Comparison of ENCODE assay signal across 8 mouse cellular contexts in the genomic region with DNA sequence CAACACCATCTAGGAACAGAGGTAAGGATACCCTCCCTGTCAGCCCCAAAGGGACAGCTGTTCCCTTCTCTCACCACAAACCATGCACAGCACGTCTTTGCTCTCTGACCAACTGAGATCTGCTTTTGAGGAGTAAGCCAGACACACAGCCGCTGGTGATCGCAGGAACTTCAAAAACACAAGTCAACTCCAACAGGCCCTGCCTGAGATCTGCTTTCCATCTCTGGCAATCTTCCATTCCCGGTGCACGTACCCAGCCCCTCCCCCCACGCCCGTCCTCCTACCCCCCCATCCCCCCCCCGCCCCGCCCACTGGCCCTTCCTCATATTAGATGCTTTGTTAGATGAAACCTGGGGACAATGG. TPM values are rescaled to one million over a fixed set of nuclear protein-coding genes. Genes with fewer than 3 reads are reported as not detected.
DNase-seq lines count a peak whose midpoint lies in the region; ATAC-seq and TF ChIP-seq lines count a peak whose summit lies in the region.
"Had no signal": no experiment of that assay in that cellular context is flagged by ENCODE, and none has a peak within 500 bp of the region (broad histone marks: within the 10 kb centered on the region; RNA-seq: fewer than 3 reads in every experiment).

No protein-coding gene starts in this region.

- no peaks in the 10 kb centered on the region for H3K36me3 ChIP-seq in hindbrain, embryonic 16.5 days (ENCODE audit: control insufficient read depth, insufficient read depth, low read length)
- no peaks in the 10 kb centered on the region for H3K36me3 ChIP-seq in lung, embryonic 14.5 days (ENCODE audit: insufficient read depth)
- no peaks in the 10 kb centered on the region for H3K36me3 ChIP-seq in neural tube, embryonic 15.5 days

- no peaks in the 10 kb centered on the region; the same call in 1 of the 2 replicates for H3K4me1 ChIP-seq in bone marrow, adult 2 months (ENCODE audit: control insufficient read depth, insufficient read depth, low read length)
- H3K4me1 ChIP-seq in hindbrain, embryonic 16.5 days (ENCODE audit: control insufficient read depth, insufficient read depth, low read depth, low read length): peaks cover 3% of the 10 kb centered on the region; the same call in 1 of the 2 replicates
- H3K4me1 ChIP-seq in lung, embryonic 14.5 days (ENCODE audit: insufficient read depth): no peaks in the 10 kb centered on the region
- H3K4me1 ChIP-seq in neural tube, embryonic 15.5 days: peaks cover 6% of the 10 kb centered on the region; the same call in 1 of the 2 replicates

- no peaks in the 10 kb centered on the region for H3K27me3 ChIP-seq in hindbrain, embryonic 16.5 days (replicated peaks; ENCODE audit: control insufficient read depth, insufficient read depth, low read length)
- H3K27me3 ChIP-seq in lung, embryonic 14.5 days (ENCODE audit: insufficient read depth, low read length): no peaks in the 10 kb centered on the region
- H3K27me3 ChIP-seq in neural tube, embryonic 15.5 days (replicated peaks): no peaks in the 10 kb centered on the region

- peak overlapping the region; percentile 57 for H3K4me3 ChIP-seq in bone marrow, adult 2 months (replicated peaks; ENCODE audit: control insufficient read depth, low read depth, low read length)
- peak overlapping the region; percentile 1; the same call in 1 of the 2 replicates for H3K4me3 ChIP-seq in hindbrain, embryonic 16.5 days (ENCODE audit: low read length)
- H3K4me3 ChIP-seq in lung, embryonic 14.5 days (ENCODE audit: low read depth, low read length): peak overlapping the region; percentile 18
- H3K4me3 ChIP-seq in neural tube, embryonic 15.5 days (replicated peaks): no peak overlapping the region
- H3K4me3 ChIP-seq: erythroblast, embryonic 14.5 days had no signal

- peak; percentile 65 to 73 for DNase-seq in cerebellum, postnatal 10 days
- DNase-seq in gastrocnemius, postnatal 14 days: peak; percentile 50
- peak; percentile 82 for DNase-seq in lung, embryonic 14.5 days
- DNase-seq in right cerebral cortex, adult 2 months (ENCODE audit: low spot score in 2 of 2): no peak

- ATAC-seq in hindbrain, embryonic 16.5 days: peak; percentile 63
- ATAC-seq in lung, embryonic 14.5 days (ENCODE audit: insufficient read depth): peak; percentile 84
- peak; percentile 47 for ATAC-seq in neural tube, embryonic 15.5 days (ENCODE audit: low FRiP score)

- no peak overlapping the region for H3K9ac ChIP-seq in hindbrain, embryonic 16.5 days (ENCODE audit: low read depth, low read length)
- peak overlapping the region; percentile 17 for H3K9ac ChIP-seq in lung, embryonic 14.5 days
- H3K9ac ChIP-seq in neural tube, embryonic 15.5 days (replicated peaks): no peak overlapping the region

- no peak for TF ChIP-seq CTCF in bone marrow, adult 2 months (IDR thresholded peaks at IDR 0.05; ENCODE audit: control insufficient read depth, insufficient read depth, low read length)
- no peak for TF ChIP-seq CTCF in lung, embryonic 14.5 days (IDR thresholded peaks at IDR 0.05; ENCODE audit: low read depth)

- WGBS in bone marrow, adult 2 months: 2% methylated on average over 9 of the region's 9 CpGs
- 6% methylated on average over 9 of the region's 9 CpGs for WGBS in hindbrain, embryonic 16.5 days
- WGBS in lung, embryonic 14.5 days: 3% methylated on average over 9 of the region's 9 CpGs
- 5% methylated on average over 9 of the region's 9 CpGs for WGBS in neural tube, embryonic 15.5 days

- no peaks in the 10 kb centered on the region for H3K9me3 ChIP-seq in hindbrain, embryonic 16.5 days (ENCODE audit: control insufficient read depth, low read length)
- no peaks in the 10 kb centered on the region for H3K9me3 ChIP-seq in lung, embryonic 14.5 days (ENCODE audit: low read depth, low read length)
- no peaks in the 10 kb centered on the region for H3K9me3 ChIP-seq in neural tube, embryonic 15.5 days (replicated peaks)

- TF ChIP-seq POLR2A in bone marrow, adult 2 months (IDR thresholded peaks at IDR 0.05; ENCODE audit: borderline replicate concordance, control insufficient read depth, low read depth, low read length): no peak

- H3K27ac ChIP-seq in bone marrow, adult 2 months (ENCODE audit: control insufficient read depth, insufficient read depth, low read depth, low read length, poor library complexity): peak overlapping the region; percentile 17
- H3K27ac ChIP-seq in hindbrain, embryonic 16.5 days (ENCODE audit: low read depth, low read length): no peak overlapping the region
- peak overlapping the region; percentile 83 for H3K27ac ChIP-seq in lung, embryonic 14.5 days (ENCODE audit: low read depth)
- H3K27ac ChIP-seq in neural tube, embryonic 15.5 days (replicated peaks): no peak overlapping the region

- H3K4me2 ChIP-seq in hindbrain, embryonic 16.5 days (ENCODE audit: low read length): peak overlapping the region; percentile 44
- peak overlapping the region; percentile 47 for H3K4me2 ChIP-seq in lung, embryonic 14.5 days
- peak overlapping the region; percentile 43 for H3K4me2 ChIP-seq in neural tube, embryonic 15.5 days

- intact Hi-C loops in gastrocnemius, postnatal 14 days (cut with DNase I; ENCODE audit: low total_unique reads): no loop called here

RNA-seq across cellular contexts. Expression of gene Cep85l, which starts 18.8 kb away (rescaled TPM):
- polyA plus RNA-seq in bone marrow, adult 2 months (2011; ENCODE audit: insufficient read depth, insufficient read length, low replicate concordance, missing spikeins): 3.3 and 5.4 TPM in 2 replicates
- 10 to 100 TPM; 28.0 to 68.5 TPM for total RNA-seq in gastrocnemius, postnatal 14 days (2021)
- polyA plus RNA-seq in hindbrain, embryonic 16.5 days (2015; fragmentation: Nextera tagmentation; extraction: Ambion mirVana): 3.9 and 4.4 TPM in 2 replicates
- polyA plus RNA-seq in lung, embryonic 14.5 days (2014; fragmentation: Nextera tagmentation; extraction: Ambion mirVana): 10.3 and 11.6 TPM in 2 replicates
- polyA plus RNA-seq in neural tube, embryonic 15.5 days (2015; fragmentation: Nextera tagmentation; extraction: Ambion mirVana): 4.8 and 5.0 TPM in 2 replicates

Comparison
In these comparisons a context has a peak if more than half of its experiments do, and no peak if none do; other contexts are left out.
1. H3K27ac ChIP-seq: peak in bone marrow, adult 2 months (single experiment) and lung, embryonic 14.5 days (single experiment); none in hindbrain, embryonic 16.5 days (single experiment) and neural tube, embryonic 15.5 days (single experiment).
2. DNase-seq: peak in cerebellum, postnatal 10 days (2 of 2), gastrocnemius, postnatal 14 days (single experiment) and lung, embryonic 14.5 days (single experiment); none in right cerebral cortex, adult 2 months (0 of 2).
3. Peak in every context shown above with its lines, with median percentiles within 50 percentile points of each other: ATAC-seq and H3K4me2 ChIP-seq.